Mouse (Mus musculus) midbrain, postnatal 0 days (tissue): ENCODE data around the gene Megf9. TPM values are rescaled to one million over a fixed set of nuclear protein-coding genes. Genes with fewer than 3 reads are reported as not detected.

Source experiments
- ATAC-seq: fragments of 200-750 bp; cut with Nextera tagmentation; 2 replicates; pipeline ENCODE4 v1.8.0; 2017; ENCODE audit warnings: moderate number of reproducible peaks, mild to moderate bottlenecking, moderate TSS enrichment, moderate library complexity; ENCODE audit not compliant: low FRiP score
- DNase-seq: peaks from one replicate; pipeline ENCODE4 v3.0.0-alpha.2; 2015; ENCODE audit warnings: low spot score
- H3K27ac ChIP-seq: fragments of 300-500 bp; sonication (generic); 2 replicates; pipeline ENCODE4 v1.5.1; 2014; ENCODE audit warnings: low read depth, mild to moderate bottlenecking, low read length, mixed read lengths
- H3K27me3 ChIP-seq: fragments of 300-500 bp; sonication (generic); 2 replicates; pipeline ENCODE4 v1.6.1; 2014; ENCODE audit warnings: low read length, control low read depth, mixed read lengths; ENCODE audit not compliant: insufficient read depth
- H3K36me3 ChIP-seq: fragments of 300-500 bp; sonication (generic); 2 replicates; pipeline ENCODE4 v1.6.1; 2014; ENCODE audit warnings: low read length, control low read depth, mixed read lengths; ENCODE audit not compliant: insufficient read depth
- H3K4me1 ChIP-seq: fragments of 300-500 bp; sonication (generic); 2 replicates; pipeline ENCODE4 v1.6.1; 2014; ENCODE audit warnings: mild to moderate bottlenecking, control low read depth, antibody characterized with exemption, low read length, mixed read lengths; ENCODE audit not compliant: insufficient read depth
- H3K4me2 ChIP-seq: fragments of 300-500 bp; sonication (generic); 2 replicates; pipeline ENCODE4 v1.6.1; 2014; ENCODE audit warnings: low read depth, mild to moderate bottlenecking, low read length, mixed read lengths; ENCODE audit not compliant: poor library complexity, severe bottlenecking
- H3K4me3 ChIP-seq: fragments of 300-500 bp; sonication (generic); 2 replicates; pipeline ENCODE4 v1.5.1; 2014; ENCODE audit warnings: low read depth, mild to moderate bottlenecking, low read length, moderate library complexity
- H3K9ac ChIP-seq: fragments of 300-500 bp; sonication (generic); replicated peaks from 2 replicates; pipeline ENCODE4 v1.6.1; 2014; ENCODE audit warnings: mild to moderate bottlenecking, low read length, moderate library complexity, mixed read lengths; ENCODE audit not compliant: poor library complexity, severe bottlenecking
- H3K9me3 ChIP-seq: fragments of 300-500 bp; sonication (generic); 2 replicates; pipeline ENCODE4 v1.6.1; 2016; ENCODE audit warnings: low read length, control low read depth
- CTCF ChIP-seq: IDR thresholded peaks from 2 replicates; pipeline ENCODE4 v1.5.1; 2016; ENCODE audit warnings: antibody characterized with exemption, mild to moderate bottlenecking
- WGBS: fragments of 180-500 bp; shearing (Covaris S2); extraction: QIAGEN DNeasy Blood & Tissue Kit; methylation state at CpG from one replicate; pipeline ENCODE4 v1.1.7; 2014; 5-methylcytosine and 5-hydroxymethylcytosine counted together
- polyA plus RNA-seq: library from polyadenylated mRNA; unstranded; fragments of >200 nt; fragmentation: Nextera tagmentation; extraction: Ambion mirVana; gene quantifications from 2 replicates; pipeline ENCODE4 v1.2.1, GENCODE M21; 2015
- total RNA-seq: library from RNA; depleted of rRNA; stranded (reverse); fragments of >200 nt; gene quantifications from 2 replicates; pipeline ENCODE4 v1.2.3, GENCODE M21; 2014

The Megf9 gene
- total and polyA plus RNA-seq, 2 experiments from 2014 or later = 30.1 to 66.3 TPM

DNA sequence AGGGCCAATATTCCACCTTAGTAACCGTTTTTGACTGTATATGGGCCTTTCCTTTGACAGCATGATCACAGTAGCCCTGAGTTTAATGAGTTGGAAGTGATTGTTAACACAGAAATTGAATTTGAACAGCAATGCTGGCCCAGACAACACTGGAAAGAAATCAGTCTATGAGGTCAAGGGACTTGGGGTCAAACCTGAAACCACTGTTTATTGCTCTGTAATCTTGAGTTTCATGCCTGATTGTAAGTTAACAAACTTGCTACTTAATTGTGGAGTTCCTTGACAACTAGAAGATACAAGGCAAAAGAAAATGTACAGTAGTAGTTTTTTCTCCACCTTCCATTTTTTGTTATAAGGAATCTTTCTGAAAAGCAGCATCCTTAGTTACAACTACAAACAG is 31.0 kb downstream of the Megf9 start:
- Histone ChIP-seq H3K27ac (no peak overlapping the region), H3K4me1 (no peaks in the 10 kb centered on the region), H3K27me3 (no peaks in the 10 kb centered on the region), H3K9me3 (no peaks in the 10 kb centered on the region), H3K4me3 (no peak overlapping the region), H3K4me2 (no peak overlapping the region), H3K9ac (no peak overlapping the region), H3K36me3 (no peaks in the 10 kb centered on the region)
- no peak for DNase-seq
- 89% methylated on average over 1 of the region's 1 CpGs for WGBS
- no peak for ATAC-seq
- no peak for TF ChIP-seq CTCF

DNA sequence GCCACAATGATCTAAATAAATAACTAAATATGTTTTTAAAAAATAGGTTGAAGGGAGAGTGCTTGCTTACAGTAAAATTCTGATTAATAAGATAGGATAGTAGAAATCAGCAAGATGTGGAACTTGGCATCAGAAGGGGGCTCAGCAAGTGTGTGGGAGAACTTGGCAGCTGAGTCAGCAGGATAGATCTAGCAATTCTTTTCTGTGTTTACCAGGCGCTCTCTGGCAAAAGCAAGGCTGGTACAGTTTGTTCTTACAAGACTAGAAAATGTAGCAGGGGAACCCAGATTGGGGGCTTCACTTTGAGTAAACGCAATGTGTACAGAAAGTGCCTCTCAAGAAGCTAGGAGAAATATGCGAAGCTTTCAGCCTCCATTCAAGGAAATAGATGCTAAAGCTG is 35.5 kb downstream of the Megf9 start:
- H3K4me2 ChIP-seq = no peak overlapping the region
- no peaks in the 10 kb centered on the region for H3K4me1 ChIP-seq
- ATAC-seq (no peak), DNase-seq (peak; percentile 53)
- H3K9me3 ChIP-seq = no peaks in the 10 kb centered on the region
- H3K4me3 ChIP-seq = no peak overlapping the region
- H3K27ac ChIP-seq = no peak overlapping the region
- no peaks in the 10 kb centered on the region for H3K27me3 ChIP-seq
- no peak for TF ChIP-seq CTCF
- 81% methylated on average over 3 of the region's 3 CpGs for WGBS
- H3K36me3 ChIP-seq = no peaks in the 10 kb centered on the region
- no peak overlapping the region for H3K9ac ChIP-seq

DNA sequence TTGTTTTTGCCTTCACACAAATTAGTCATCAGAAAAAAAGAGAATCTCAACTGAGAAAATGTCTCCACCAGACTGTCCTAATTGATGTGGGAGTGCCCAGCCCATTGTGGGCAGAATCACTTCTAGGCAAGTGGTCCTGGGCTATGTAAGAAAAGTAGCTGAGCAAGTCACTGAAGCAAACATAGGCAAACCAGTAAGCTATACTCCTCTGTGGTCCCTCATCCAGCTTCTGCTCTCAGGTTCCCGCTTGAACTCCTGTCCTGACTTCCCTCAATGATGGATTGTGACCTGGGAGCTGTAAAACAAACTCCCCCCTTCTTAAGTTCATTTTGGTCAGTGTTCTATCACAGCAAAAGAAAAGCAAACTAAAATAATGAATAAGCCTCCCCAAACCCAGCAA is 37.8 kb downstream of the Megf9 start:
- H3K4me2 ChIP-seq = no peak overlapping the region
- no peaks in the 10 kb centered on the region for H3K27me3 ChIP-seq
- no peaks in the 10 kb centered on the region for H3K9me3 ChIP-seq
- H3K4me3 ChIP-seq = no peak overlapping the region
- H3K4me1 ChIP-seq = no peaks in the 10 kb centered on the region
- no peak for ATAC-seq
- H3K36me3 ChIP-seq = no peaks in the 10 kb centered on the region; the same call in 1 of the 2 replicates
- H3K9ac ChIP-seq = no peak overlapping the region
- no peak for TF ChIP-seq CTCF
- 85% methylated on average over 1 of the region's 1 CpGs for WGBS
- H3K27ac ChIP-seq = no peak overlapping the region
- no peak for DNase-seq

DNA sequence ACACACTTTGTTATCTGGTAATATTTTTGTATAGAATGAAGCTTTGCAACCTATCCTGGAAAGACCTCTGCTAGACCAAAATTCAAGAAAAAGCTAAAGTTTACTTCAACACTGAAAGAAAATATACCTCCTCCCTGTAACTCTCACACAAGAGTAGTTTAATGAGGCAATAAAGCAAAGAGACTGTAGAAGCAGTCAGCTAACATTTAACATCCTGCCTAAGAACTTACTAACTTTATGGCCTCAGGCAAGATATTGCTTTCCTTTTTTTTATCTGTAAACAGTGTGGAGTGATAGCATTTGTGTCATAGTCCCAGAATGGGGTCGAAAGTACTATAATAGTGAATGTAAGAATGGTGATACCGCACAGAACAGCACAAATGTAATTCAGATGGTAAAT is 45.0 kb downstream of the Megf9 start:
- no peak overlapping the region for H3K27ac ChIP-seq
- H3K4me1 ChIP-seq = no peaks in the 10 kb centered on the region
- TF ChIP-seq CTCF = no peak
- no peaks in the 10 kb centered on the region for H3K9me3 ChIP-seq
- no peaks in the 10 kb centered on the region; the same call in 1 of the 2 replicates for H3K36me3 ChIP-seq
- DNase-seq (no peak), ATAC-seq (no peak)
- no peak overlapping the region for H3K4me2 ChIP-seq
- no peaks in the 10 kb centered on the region for H3K27me3 ChIP-seq
- WGBS = 88% methylated on average over 2 of the region's 2 CpGs
- H3K9ac ChIP-seq = no peak overlapping the region
- no peak overlapping the region for H3K4me3 ChIP-seq

DNA sequence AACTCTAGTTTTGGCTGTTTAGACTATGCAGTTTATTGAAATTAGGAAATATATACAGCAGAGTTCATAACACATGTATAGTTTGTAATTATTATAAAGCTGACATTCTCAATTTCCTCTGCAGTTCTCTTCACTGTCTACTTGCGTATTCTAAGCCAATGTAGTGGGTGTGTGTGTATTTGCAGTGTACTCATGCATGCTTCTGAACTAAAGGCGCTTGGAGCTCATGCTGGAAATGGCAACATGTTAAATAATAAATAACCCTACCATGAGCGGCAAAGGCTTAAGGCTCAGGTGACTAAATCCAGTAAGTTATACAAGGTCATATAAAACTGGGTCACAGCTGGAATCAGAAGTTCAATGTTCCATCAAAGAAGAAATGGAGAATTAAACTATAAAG is 46.4 kb downstream of the Megf9 start:
- Histone ChIP-seq H3K4me1 (no peaks in the 10 kb centered on the region), H3K4me3 (no peak overlapping the region), H3K27me3 (no peaks in the 10 kb centered on the region), H3K9me3 (no peaks in the 10 kb centered on the region), H3K9ac (no peak overlapping the region), H3K36me3 (no peaks in the 10 kb centered on the region; the same call in 1 of the 2 replicates), H3K4me2 (no peak overlapping the region), H3K27ac (no peak overlapping the region)
- DNase-seq (no peak), ATAC-seq (no peak)
- 55% methylated on average over 3 of the region's 3 CpGs for WGBS
- TF ChIP-seq CTCF = no peak

- H3K4me3 ChIP-seq = no peak overlapping the region
- no peak for TF ChIP-seq CTCF
- no peak overlapping the region for H3K27ac ChIP-seq
- H3K27me3 ChIP-seq = no peaks in the 10 kb centered on the region
- no peak for DNase-seq
- H3K4me2 ChIP-seq = no peak overlapping the region
- no peaks in the 10 kb centered on the region for H3K4me1 ChIP-seq
- WGBS = 91% methylated on average over 2 of the region's 2 CpGs
- ATAC-seq = no peak
- H3K36me3 ChIP-seq = no peaks in the 10 kb centered on the region
- no peaks in the 10 kb centered on the region for H3K9me3 ChIP-seq
- H3K9ac ChIP-seq = no peak overlapping the region
Observed at GRCm38 (mm10) chr4:70484134-70484533, 50.7 kb downstream of the Megf9 start.

- no peaks in the 10 kb centered on the region for H3K27me3 ChIP-seq
- ATAC-seq (no peak), DNase-seq (no peak)
- WGBS = 84% methylated on average over 4 of the region's 4 CpGs
- H3K9ac ChIP-seq = no peak overlapping the region
- H3K36me3 ChIP-seq = no peaks in the 10 kb centered on the region
- no peaks in the 10 kb centered on the region for H3K9me3 ChIP-seq
- H3K27ac ChIP-seq = no peak overlapping the region
- H3K4me3 ChIP-seq = no peak overlapping the region
- H3K4me1 ChIP-seq = no peaks in the 10 kb centered on the region
- H3K4me2 ChIP-seq = no peak overlapping the region
- TF ChIP-seq CTCF = no peak
Observed at GRCm38 (mm10) chr4:70481931-70482330, 52.9 kb downstream of the Megf9 start.
